Mouse (Mus musculus) limb, embryonic 13.5 days (tissue): ENCODE measurements at regions not wholly inside any gene's neighbourhood (a gene's known extent, or its start where the extent isn't known, plus 50 kb on each side); places are given as distances from the start of the nearest gene placed in this dataset.
A peak's percentile ranks its signal among the peaks of the same experiment; 100 is the strongest.

ENCODE experiments used
- ATAC-seq: fragments of 200-750 bp; cut with Nextera tagmentation; 2 replicates; pipeline ENCODE4 v1.8.0; 2017; ENCODE audit warnings: low read depth, moderate number of reproducible peaks, moderate TSS enrichment; ENCODE audit not compliant: low FRiP score
- H3K27ac ChIP-seq: fragments of 300-500 bp; sonication (generic); 2 replicates; pipeline ENCODE4 v1.5.1; 2015; ENCODE audit warnings: inconsistent platforms, mild to moderate bottlenecking, moderate library complexity
- H3K27me3 ChIP-seq: fragments of 300-500 bp; sonication (generic); 2 replicates; pipeline ENCODE4 v1.6.1; 2015; ENCODE audit warnings: mild to moderate bottlenecking, inconsistent platforms
- H3K36me3 ChIP-seq: fragments of 300-500 bp; sonication (generic); 2 replicates; pipeline ENCODE4 v1.6.1; 2015; ENCODE audit warnings: inconsistent platforms, mild to moderate bottlenecking, moderate library complexity
- H3K4me1 ChIP-seq: fragments of 300-500 bp; sonication (generic); 2 replicates; pipeline ENCODE4 v1.6.1; 2015; ENCODE audit warnings: inconsistent platforms
- H3K4me2 ChIP-seq: fragments of 300-500 bp; sonication (generic); replicated peaks from 2 replicates; pipeline ENCODE4 v1.6.1; 2015; ENCODE audit warnings: inconsistent platforms, mild to moderate bottlenecking, moderate library complexity
- H3K4me3 ChIP-seq: fragments of 300-500 bp; sonication (generic); 2 replicates; pipeline ENCODE4 v1.5.1; 2015; ENCODE audit warnings: moderate library complexity, mild to moderate bottlenecking, inconsistent platforms
- H3K9ac ChIP-seq: fragments of 300-500 bp; sonication (generic); 2 replicates; pipeline ENCODE4 v1.6.1; 2015; ENCODE audit warnings: mild to moderate bottlenecking, inconsistent platforms
- H3K9me3 ChIP-seq: fragments of 300-500 bp; sonication (generic); 2 replicates; pipeline ENCODE4 v1.6.1; 2016; ENCODE audit warnings: inconsistent platforms
- WGBS: fragments of 180-500 bp; shearing (Covaris S2); methylation state at CpG from one replicate; pipeline ENCODE4 v1.1.7; 2015; 5-methylcytosine and 5-hydroxymethylcytosine counted together

GRCm38 (mm10) chr5:37980692-37981091 lies 57.9 kb upstream of the Stx18 start:
- Histone ChIP-seq H3K4me1 (peaks cover 17% of the 10 kb centered on the region), H3K4me3 (no peak overlapping the region), H3K9me3 (no peaks in the 10 kb centered on the region), H3K27ac (no peak overlapping the region), H3K9ac (no peak overlapping the region), H3K36me3 (no peaks in the 10 kb centered on the region), H3K4me2 (no peak overlapping the region), H3K27me3 (peaks cover 9% of the 10 kb centered on the region; the same call in 1 of the 2 replicates)
- no peak for ATAC-seq
- WGBS, result 25% methylated on average over 3 of the region's 3 CpGs

- Histone ChIP-seq H3K9ac (no peak overlapping the region), H3K27ac (no peak overlapping the region), H3K9me3 (no peaks in the 10 kb centered on the region), H3K27me3 (0 out of 2 replicates have a peak, but pooled peaks cover 6% of the 10 kb centered on the region), H3K4me2 (no peak overlapping the region), H3K4me3 (no peak overlapping the region), H3K36me3 (no peaks in the 10 kb centered on the region), H3K4me1 (peaks cover 16% of the 10 kb centered on the region)
- ATAC-seq, result no peak
- 63% methylated on average over 4 of the region's 4 CpGs for WGBS
Observed at GRCm38 (mm10) chr5:37976943-37977434, 61.6 kb upstream of the Stx18 start.

GRCm38 (mm10) chr5:37972980-37973545 lies 65.5 kb upstream of the Stx18 start:
- peaks cover 21% of the 10 kb centered on the region for H3K4me1 ChIP-seq
- no peak overlapping the region for H3K9ac ChIP-seq
- H3K27ac ChIP-seq, result no peak overlapping the region
- no peaks in the 10 kb centered on the region for H3K9me3 ChIP-seq
- 71% methylated on average over 7 of the region's 7 CpGs for WGBS
- no peak overlapping the region for H3K4me3 ChIP-seq
- H3K36me3 ChIP-seq, result no peaks in the 10 kb centered on the region
- no peak overlapping the region for H3K4me2 ChIP-seq
- peaks cover 32% of the 10 kb centered on the region for H3K27me3 ChIP-seq
- ATAC-seq, result no peak

- Histone ChIP-seq H3K9me3 (no peaks in the 10 kb centered on the region), H3K9ac (no peak overlapping the region), H3K36me3 (no peaks in the 10 kb centered on the region), H3K27me3 (peaks cover 39% of the 10 kb centered on the region), H3K4me2 (0 out of 2 replicates have a peak overlapping the region, but pooled peaks have one; percentile 11), H3K4me3 (no peak overlapping the region), H3K4me1 (peaks cover 34% of the 10 kb centered on the region), H3K27ac (no peak overlapping the region)
- 58% methylated on average over 11 of the region's 11 CpGs for WGBS
- ATAC-seq, result no peak
Observed at GRCm38 (mm10) chr5:37971724-37972123, 66.8 kb upstream of the Stx18 start.

GRCm38 (mm10) chr5:37968596-37968995 lies 69.9 kb upstream of the Stx18 start:
- Histone ChIP-seq H3K9ac (no peak overlapping the region), H3K4me1 (peaks cover 46% of the 10 kb centered on the region), H3K9me3 (no peaks in the 10 kb centered on the region), H3K4me2 (peak overlapping the region; percentile 49), H3K36me3 (no peaks in the 10 kb centered on the region), H3K27me3 (peaks cover 50% of the 10 kb centered on the region), H3K4me3 (peak overlapping the region; percentile 17; the same call in 1 of the 2 replicates), H3K27ac (peak overlapping the region; percentile 70)
- ATAC-seq, result 0 out of 2 replicates have a peak, but pooled peaks have one; percentile 13
- 3% methylated on average over 10 of the region's 10 CpGs for WGBS

- peak; percentile 20; the same call in 1 of the 2 replicates for ATAC-seq
- Histone ChIP-seq H3K27me3 (peaks cover 50% of the 10 kb centered on the region), H3K27ac (peak overlapping the region; percentile 70), H3K9ac (no peak overlapping the region), H3K36me3 (no peaks in the 10 kb centered on the region), H3K9me3 (no peaks in the 10 kb centered on the region), H3K4me3 (peak overlapping the region; percentile 17), H3K4me2 (peak overlapping the region; percentile 49), H3K4me1 (peaks cover 51% of the 10 kb centered on the region)
- WGBS, result 2% methylated on average over 14 of the region's 14 CpGs
Observed at GRCm38 (mm10) chr5:37967914-37968375, 70.6 kb upstream of the Stx18 start.

GRCm38 (mm10) chr5:37967106-37967913 lies 71.2 kb upstream of the Stx18 start:
- peaks cover 57% of the 10 kb centered on the region for H3K4me1 ChIP-seq

GRCm38 (mm10) chr5:37963688-37964087 lies 74.9 kb upstream of the Stx18 start:
- WGBS, result 47% methylated on average over 8 of the region's 8 CpGs

More at GRCm38 (mm10) chr5:37967106-37967913, 71.2 kb upstream of the Stx18 start:
- WGBS, result 4% methylated on average over 23 of the region's 23 CpGs
- no peaks in the 10 kb centered on the region for H3K9me3 ChIP-seq
- H3K4me3 ChIP-seq, result peak overlapping the region; percentile 17
- peak; percentile 64; the same call in 1 of the 2 replicates for ATAC-seq
- peak overlapping the region; percentile 49 for H3K4me2 ChIP-seq
- no peak overlapping the region for H3K9ac ChIP-seq
- H3K27ac ChIP-seq, result peak overlapping the region; percentile 70
- no peaks in the 10 kb centered on the region for H3K36me3 ChIP-seq
- H3K27me3 ChIP-seq, result peaks cover 50% of the 10 kb centered on the region

GRCm38 (mm10) chr5:37962513-37962912 lies 76.0 kb upstream of the Stx18 start:
- H3K4me3 ChIP-seq, result no peak overlapping the region
- H3K9ac ChIP-seq, result no peak overlapping the region
- no peak for ATAC-seq
- peaks cover 21% of the 10 kb centered on the region; the same call in 1 of the 2 replicates for H3K27me3 ChIP-seq
- no peaks in the 10 kb centered on the region for H3K9me3 ChIP-seq
- H3K36me3 ChIP-seq, result no peaks in the 10 kb centered on the region
- H3K4me1 ChIP-seq, result peaks cover 38% of the 10 kb centered on the region
- H3K4me2 ChIP-seq, result no peak overlapping the region
- 27% methylated on average over 3 of the region's 3 CpGs for WGBS
- H3K27ac ChIP-seq, result no peak overlapping the region

More at GRCm38 (mm10) chr5:37963688-37964087, 74.9 kb upstream of the Stx18 start:
- Histone ChIP-seq H3K27me3 (peaks cover 28% of the 10 kb centered on the region), H3K9me3 (no peaks in the 10 kb centered on the region), H3K4me3 (no peak overlapping the region), H3K27ac (no peak overlapping the region), H3K4me1 (peaks cover 49% of the 10 kb centered on the region), H3K9ac (no peak overlapping the region), H3K4me2 (no peak overlapping the region), H3K36me3 (no peaks in the 10 kb centered on the region)
- ATAC-seq, result no peak

- H3K4me1 ChIP-seq, result peaks cover 23% of the 10 kb centered on the region
- peaks cover 2% of the 10 kb centered on the region; the same call in 1 of the 2 replicates for H3K27me3 ChIP-seq
- H3K9ac ChIP-seq, result no peak overlapping the region
- 73% methylated on average over 7 of the region's 7 CpGs for WGBS
- H3K36me3 ChIP-seq, result no peaks in the 10 kb centered on the region
- H3K27ac ChIP-seq, result no peak overlapping the region
- ATAC-seq, result no peak
- H3K4me3 ChIP-seq, result no peak overlapping the region
- no peaks in the 10 kb centered on the region for H3K9me3 ChIP-seq
- H3K4me2 ChIP-seq, result no peak overlapping the region
Observed at GRCm38 (mm10) chr5:37960216-37960615, 78.3 kb upstream of the Stx18 start.

GRCm38 (mm10) chr5:37952096-37952495 lies 86.4 kb upstream of the Stx18 start:
- Histone ChIP-seq H3K9me3 (no peaks in the 10 kb centered on the region), H3K36me3 (no peaks in the 10 kb centered on the region), H3K4me1 (no peaks in the 10 kb centered on the region), H3K4me2 (no peak overlapping the region), H3K4me3 (no peak overlapping the region), H3K27me3 (no peaks in the 10 kb centered on the region), H3K9ac (no peak overlapping the region), H3K27ac (no peak overlapping the region)
- ATAC-seq, result no peak
- WGBS, result 0% methylated on average over 1 of the region's 1 CpGs

- H3K4me2 ChIP-seq, result no peak overlapping the region
- H3K27me3 ChIP-seq, result peaks cover 3% of the 10 kb centered on the region; the same call in 1 of the 2 replicates
- H3K9ac ChIP-seq, result no peak overlapping the region
- no peaks in the 10 kb centered on the region for H3K9me3 ChIP-seq
- ATAC-seq, result peak; percentile 37; the same call in 1 of the 2 replicates
- 25% methylated on average over 2 of the region's 2 CpGs for WGBS
- no peak overlapping the region for H3K27ac ChIP-seq
- H3K4me1 ChIP-seq, result peaks cover 12% of the 10 kb centered on the region
- no peaks in the 10 kb centered on the region for H3K36me3 ChIP-seq
- no peak overlapping the region for H3K4me3 ChIP-seq
Observed at GRCm38 (mm10) chr5:37932760-37933122, 105.8 kb upstream of the Stx18 start.
